Mouse (Mus musculus) testis, adult 2 months (tissue): Measurements from ENCODE around the gene Cul4a. TPM values are rescaled to one million over a fixed set of nuclear protein-coding genes. Genes with fewer than 3 reads are reported as not detected.

Source experiments
- H3K27ac ChIP-seq: fragments of 200-500 bp; 2 replicates; pipeline ENCODE4 v1.5.1; 2012; ENCODE audit warnings: low read depth, low read length; ENCODE audit not compliant: control insufficient read depth, insufficient read depth
- H3K27me3 ChIP-seq: fragments of 200-500 bp; 2 replicates; pipeline ENCODE4 v1.6.1; 2012; ENCODE audit warnings: mild to moderate bottlenecking, low read length, moderate library complexity; ENCODE audit not compliant: control insufficient read depth, insufficient read depth
- H3K36me3 ChIP-seq: fragments of 200-500 bp; 2 replicates; pipeline ENCODE4 v1.6.1; 2012; ENCODE audit warnings: mild to moderate bottlenecking, low read length; ENCODE audit not compliant: control insufficient read depth, insufficient read depth
- H3K4me1 ChIP-seq: fragments of 200-500 bp; 2 replicates; pipeline ENCODE4 v1.6.1; 2012; ENCODE audit warnings: low read length; ENCODE audit not compliant: control insufficient read depth, insufficient read depth
- H3K4me3 ChIP-seq: fragments of 200-500 bp; 2 replicates; pipeline ENCODE4 v1.5.1; 2012; ENCODE audit warnings: low read depth, mild to moderate bottlenecking, low read length, moderate library complexity, mixed read lengths; ENCODE audit not compliant: control insufficient read depth
- CTCF ChIP-seq: fragments of 200-500 bp; IDR thresholded peaks from 2 replicates; pipeline ENCODE4 v1.5.1; 2012; ENCODE audit warnings: low read depth, mild to moderate bottlenecking, inconsistent platforms, low read length, moderate library complexity; ENCODE audit not compliant: control insufficient read depth, insufficient read depth, insufficient replicate concordance
- POLR2A ChIP-seq: fragments of 200-500 bp; IDR thresholded peaks from 2 replicates; pipeline ENCODE4 v1.6.1; 2012; ENCODE audit warnings: low read depth, mild to moderate bottlenecking, inconsistent platforms, low read length, moderate library complexity; ENCODE audit not compliant: control insufficient read depth
- polyA plus RNA-seq: library from polyadenylated mRNA; depleted of rRNA; stranded (reverse); fragments of >200 nt; gene quantifications from 2 replicates; pipeline ENCODE4 v1.2.3, GENCODE M21; 2012

Gene Cul4a
- polyA plus RNA-seq, 1 experiment = 68.3 TPM

- Histone ChIP-seq H3K27me3 (no peaks in the 10 kb centered on the region), H3K4me1 (no peaks in the 10 kb centered on the region), H3K36me3 (no peaks in the 10 kb centered on the region; the same call in 1 of the 2 replicates), H3K27ac (no peak overlapping the region), H3K4me3 (no peak overlapping the region)
- TF ChIP-seq CTCF (no peak), POLR2A (no peak)
These were observed 27.9 kb upstream of the Cul4a start for GRCm38 (mm10) chr8:13077542-13077941.

- Histone ChIP-seq H3K4me3 (peak overlapping the region; percentile 93), H3K27ac (peak overlapping the region; percentile 85), H3K27me3 (no peaks in the 10 kb centered on the region), H3K36me3 (0 out of 2 replicates have a peak, but pooled peaks cover 1% of the 10 kb centered on the region), H3K4me1 (peaks cover 2% of the 10 kb centered on the region; the same call in 1 of the 2 replicates)
- TF ChIP-seq POLR2A (peak; percentile 36; the same call in 1 of the 2 replicates), CTCF (no peak)
These were observed 732 bp upstream of the Cul4a start for GRCm38 (mm10) chr8:13104691-13105086.

- no peaks in the 10 kb centered on the region for H3K27me3 ChIP-seq
- peak overlapping the region; percentile 85 for H3K27ac ChIP-seq
- H3K4me1 ChIP-seq = peaks cover 2% of the 10 kb centered on the region; the same call in 1 of the 2 replicates
- TF ChIP-seq CTCF = no peak
- TF ChIP-seq POLR2A = no peak
- H3K36me3 ChIP-seq = no peaks in the 10 kb centered on the region
- peak overlapping the region; percentile 93 for H3K4me3 ChIP-seq
These were observed 609 bp downstream of the Cul4a start for GRCm38 (mm10) chr8:13105908-13106551.

- H3K27ac ChIP-seq = no peak overlapping the region
- peaks cover 2% of the 10 kb centered on the region; the same call in 1 of the 2 replicates for H3K4me1 ChIP-seq
- TF ChIP-seq POLR2A (no peak), CTCF (no peak)
These were observed 2.7 kb downstream of the Cul4a start for GRCm38 (mm10) chr8:13107990-13108638.

GRCm38 (mm10) chr8:13108967-13109366, 3.5 kb downstream of the Cul4a start:
- Histone ChIP-seq H3K36me3 (no peaks in the 10 kb centered on the region; the same call in 1 of the 2 replicates), H3K27ac (no peak overlapping the region), H3K27me3 (no peaks in the 10 kb centered on the region), H3K4me3 (no peak overlapping the region), H3K4me1 (peaks cover 2% of the 10 kb centered on the region; the same call in 1 of the 2 replicates)
- TF ChIP-seq CTCF = no peak
- no peak for TF ChIP-seq POLR2A

More at GRCm38 (mm10) chr8:13107990-13108638, 2.7 kb downstream of the Cul4a start:
- Histone ChIP-seq H3K27me3 (no peaks in the 10 kb centered on the region), H3K36me3 (no peaks in the 10 kb centered on the region), H3K4me3 (no peak overlapping the region)

GRCm38 (mm10) chr8:13109416-13109960, 4.1 kb downstream of the Cul4a start:
- H3K4me3 ChIP-seq = no peak overlapping the region
- peaks cover 2% of the 10 kb centered on the region; the same call in 1 of the 2 replicates for H3K4me1 ChIP-seq
- TF ChIP-seq CTCF (no peak), POLR2A (no peak)
- no peaks in the 10 kb centered on the region for H3K27me3 ChIP-seq
- H3K27ac ChIP-seq = peak overlapping the region; percentile 16; the same call in 1 of the 2 replicates
- H3K36me3 ChIP-seq = no peaks in the 10 kb centered on the region; the same call in 1 of the 2 replicates

GRCm38 (mm10) chr8:13111917-13112316, 6.5 kb downstream of the Cul4a start:
- no peak overlapping the region for H3K27ac ChIP-seq
- no peak overlapping the region for H3K4me3 ChIP-seq
- no peak for TF ChIP-seq POLR2A
- TF ChIP-seq CTCF = no peak
- no peaks in the 10 kb centered on the region for H3K27me3 ChIP-seq
- H3K4me1 ChIP-seq = no peaks in the 10 kb centered on the region
- no peaks in the 10 kb centered on the region; the same call in none of the 2 replicates for H3K36me3 ChIP-seq
